Mouse (Mus musculus): ENCODE results near the gene 4933427D14Rik. TPM values are rescaled to one million over a fixed set of nuclear protein-coding genes. Genes with fewer than 3 reads are reported as not detected.
"Not testable (repeated sequence)": the region's sequence is repeated elsewhere in the genome, so short reads cannot be mapped to it uniquely, and the experiment has no call there.

4933427D14Rik gene
- polyA plus RNA-seq, 1 experiment, result 12.6 TPM

DNA sequence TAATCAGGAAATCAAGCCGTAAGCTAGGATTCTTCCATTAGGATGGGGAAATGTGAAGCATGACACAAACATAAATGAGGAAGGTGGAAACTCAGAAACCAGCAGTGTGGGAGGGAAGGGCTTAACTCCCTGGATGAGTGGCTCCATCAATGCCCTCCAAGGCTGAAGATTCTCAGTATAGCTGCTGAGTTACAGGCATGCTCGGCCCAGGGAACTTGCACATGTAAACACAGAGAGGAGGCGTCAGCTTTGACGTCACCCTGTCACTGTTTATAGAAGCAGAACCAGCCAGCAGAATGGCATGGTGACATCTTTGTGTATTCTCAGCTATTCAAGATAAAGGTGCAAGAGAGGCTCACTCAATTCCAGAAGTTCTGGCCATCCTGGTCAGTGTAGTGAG is 23.0 kb downstream of the 4933427D14Rik start:
- WGBS, result 95% methylated on average over 4 of the region's 4 CpGs
- H3K36me3 ChIP-seq (ENCODE audit: control insufficient read depth, insufficient read depth, low read length), result peaks cover 8% of the 10 kb centered on the region
- H3K27me3 ChIP-seq (ENCODE audit: control insufficient read depth, insufficient read depth, low read length), result no peaks in the 10 kb centered on the region
- H3K27ac ChIP-seq (ENCODE audit: control insufficient read depth, insufficient read depth, low read length), result no peak overlapping the region
- TF ChIP-seq CTCF (IDR thresholded peaks at IDR 0.05; ENCODE audit: borderline replicate concordance, control insufficient read depth, extremely low read depth, insufficient read depth, low read length, poor library complexity) (no peak), POLR2A (IDR thresholded peaks at IDR 0.05; ENCODE audit: control insufficient read depth, extremely low read depth, insufficient read depth, low read length, poor library complexity) (no peak)
- DNase-seq, result no peak
- no peaks in the 10 kb centered on the region for H3K4me1 ChIP-seq (replicated peaks; ENCODE audit: control insufficient read depth, insufficient read depth, low read length)
- no peak overlapping the region for H3K4me3 ChIP-seq (ENCODE audit: control insufficient read depth, insufficient read depth, low read length)

DNA sequence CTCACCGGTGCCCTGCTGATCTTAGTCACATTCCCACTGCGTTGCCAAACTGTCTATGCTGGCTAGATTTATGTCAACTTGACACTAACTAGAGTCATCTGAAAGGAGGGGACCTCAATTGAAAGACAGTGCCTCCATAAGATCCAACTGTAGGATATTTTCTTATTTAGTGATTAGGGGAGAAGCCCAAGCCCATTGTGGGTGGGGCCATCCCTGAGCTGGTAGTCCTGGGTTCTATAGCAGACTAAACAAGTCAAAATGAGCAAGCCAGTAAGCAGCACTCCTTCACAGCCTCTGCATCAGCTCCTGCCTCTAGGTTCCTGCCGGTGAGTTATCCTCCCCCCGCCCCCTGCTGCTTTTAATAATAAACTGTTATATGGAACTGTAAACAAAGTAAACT is 26.1 kb downstream of the 4933427D14Rik start:
- no peak for DNase-seq
- Histone ChIP-seq H3K27me3 (ENCODE audit: control insufficient read depth, insufficient read depth, low read length) (no peaks in the 10 kb centered on the region; the same call in 1 of the 2 replicates), H3K36me3 (ENCODE audit: control insufficient read depth, insufficient read depth, low read length) (peaks cover 15% of the 10 kb centered on the region), H3K4me1 (replicated peaks; ENCODE audit: control insufficient read depth, insufficient read depth, low read length) (no peaks in the 10 kb centered on the region), H3K27ac (ENCODE audit: control insufficient read depth, insufficient read depth, low read length) (no peak overlapping the region), H3K4me3 (ENCODE audit: control insufficient read depth, insufficient read depth, low read length) (no peak overlapping the region)
- over 99% methylated on average over 4 of the region's 4 CpGs for WGBS
- TF ChIP-seq POLR2A (IDR thresholded peaks at IDR 0.05; ENCODE audit: control insufficient read depth, extremely low read depth, insufficient read depth, low read length, poor library complexity), result no peak
- TF ChIP-seq CTCF (IDR thresholded peaks at IDR 0.05; ENCODE audit: borderline replicate concordance, control insufficient read depth, extremely low read depth, insufficient read depth, low read length, poor library complexity), result no peak

DNA sequence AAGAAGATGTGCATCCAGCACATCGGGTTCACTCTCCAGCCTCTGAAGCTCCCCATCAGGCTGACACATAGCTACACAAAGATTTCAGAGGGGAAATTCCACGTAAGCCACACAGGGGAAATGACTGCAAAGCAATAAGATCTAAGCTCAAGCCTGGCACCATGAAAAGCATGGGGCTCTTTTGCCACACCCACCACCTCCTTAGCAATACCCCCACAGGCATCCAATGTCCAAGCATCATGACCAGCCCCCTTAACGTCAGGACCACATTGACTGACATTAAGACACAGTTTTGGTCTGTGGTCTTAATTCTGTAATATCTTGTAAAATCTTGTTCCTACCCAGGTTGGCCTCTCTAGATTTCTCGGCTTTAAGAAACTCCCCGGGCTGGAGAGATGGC is 26.7 kb downstream of the 4933427D14Rik start:
- Histone ChIP-seq H3K27me3 (ENCODE audit: control insufficient read depth, insufficient read depth, low read length) (no peaks in the 10 kb centered on the region; the same call in 1 of the 2 replicates), H3K4me1 (replicated peaks; ENCODE audit: control insufficient read depth, insufficient read depth, low read length) (no peaks in the 10 kb centered on the region), H3K27ac (ENCODE audit: control insufficient read depth, insufficient read depth, low read length) (no peak overlapping the region), H3K4me3 (ENCODE audit: control insufficient read depth, insufficient read depth, low read length) (no peak overlapping the region), H3K36me3 (ENCODE audit: control insufficient read depth, insufficient read depth, low read length) (peaks cover 21% of the 10 kb centered on the region)
- 95% methylated on average over 5 of the region's 5 CpGs for WGBS
- DNase-seq, result no peak
- TF ChIP-seq POLR2A (IDR thresholded peaks at IDR 0.05; ENCODE audit: control insufficient read depth, extremely low read depth, insufficient read depth, low read length, poor library complexity) (no peak), CTCF (IDR thresholded peaks at IDR 0.05; ENCODE audit: borderline replicate concordance, control insufficient read depth, extremely low read depth, insufficient read depth, low read length, poor library complexity) (no peak)

DNA sequence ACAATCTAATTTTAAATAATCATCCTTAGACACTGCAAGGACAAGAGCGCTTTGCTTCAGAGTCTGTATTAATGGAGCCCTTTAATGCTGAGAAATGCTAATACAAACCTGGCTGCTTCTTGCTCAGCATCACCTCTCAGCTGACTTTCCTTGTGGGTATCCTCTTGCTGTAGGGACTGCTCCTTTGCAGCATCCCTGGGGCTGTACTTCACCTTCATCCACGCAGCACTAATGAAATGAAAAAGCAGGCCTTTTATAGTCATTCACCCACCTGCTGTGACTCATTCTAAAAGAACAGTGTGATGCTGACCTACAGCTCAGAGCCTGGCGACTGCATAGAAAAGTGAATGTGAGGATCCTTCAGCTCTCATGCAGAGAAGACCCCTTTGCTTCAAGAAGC is 30.7 kb downstream of the 4933427D14Rik start:
- DNase-seq, result no peak
- no peak overlapping the region for H3K4me3 ChIP-seq (ENCODE audit: control insufficient read depth, insufficient read depth, low read length)
- TF ChIP-seq CTCF (IDR thresholded peaks at IDR 0.05; ENCODE audit: borderline replicate concordance, control insufficient read depth, extremely low read depth, insufficient read depth, low read length, poor library complexity) (no peak), POLR2A (IDR thresholded peaks at IDR 0.05; ENCODE audit: control insufficient read depth, extremely low read depth, insufficient read depth, low read length, poor library complexity) (no peak)
- no peaks in the 10 kb centered on the region; the same call in 1 of the 2 replicates for H3K27me3 ChIP-seq (ENCODE audit: control insufficient read depth, insufficient read depth, low read length)
- H3K36me3 ChIP-seq (ENCODE audit: control insufficient read depth, insufficient read depth, low read length), result peaks cover 30% of the 10 kb centered on the region
- H3K27ac ChIP-seq (ENCODE audit: control insufficient read depth, insufficient read depth, low read length), result no peak overlapping the region
- WGBS, result 96% methylated on average over 3 of the region's 3 CpGs
- no peaks in the 10 kb centered on the region for H3K4me1 ChIP-seq (replicated peaks; ENCODE audit: control insufficient read depth, insufficient read depth, low read length)

DNA sequence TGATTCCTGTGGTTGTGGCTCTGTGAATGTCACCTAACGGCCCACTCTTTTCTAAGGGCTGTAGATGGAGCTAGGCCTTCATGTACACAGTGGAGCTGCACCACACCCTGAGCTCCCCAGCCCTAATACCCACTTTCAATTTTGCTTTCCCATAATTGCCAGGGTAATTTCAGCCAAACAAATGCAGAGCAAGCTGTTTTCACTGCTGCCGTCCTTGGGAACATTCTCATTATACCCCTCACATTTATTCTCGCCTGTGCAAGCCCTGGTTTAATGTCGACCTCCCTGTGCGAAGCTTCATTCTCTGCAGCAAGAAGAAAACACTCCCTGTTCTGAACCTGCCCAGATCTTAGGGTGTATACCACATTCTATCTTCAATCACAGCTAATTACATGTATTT is 31.3 kb downstream of the 4933427D14Rik start:
- Histone ChIP-seq H3K4me3 (ENCODE audit: control insufficient read depth, insufficient read depth, low read length) (no peak overlapping the region), H3K4me1 (replicated peaks; ENCODE audit: control insufficient read depth, insufficient read depth, low read length) (no peaks in the 10 kb centered on the region), H3K36me3 (ENCODE audit: control insufficient read depth, insufficient read depth, low read length) (peaks cover 30% of the 10 kb centered on the region), H3K27ac (ENCODE audit: control insufficient read depth, insufficient read depth, low read length) (no peak overlapping the region), H3K27me3 (ENCODE audit: control insufficient read depth, insufficient read depth, low read length) (no peaks in the 10 kb centered on the region; the same call in 1 of the 2 replicates)
- TF ChIP-seq CTCF (IDR thresholded peaks at IDR 0.05; ENCODE audit: borderline replicate concordance, control insufficient read depth, extremely low read depth, insufficient read depth, low read length, poor library complexity) (no peak), POLR2A (IDR thresholded peaks at IDR 0.05; ENCODE audit: control insufficient read depth, extremely low read depth, insufficient read depth, low read length, poor library complexity) (no peak)
- DNase-seq, result no peak
- WGBS, result 97% methylated on average over 5 of the region's 5 CpGs

DNA sequence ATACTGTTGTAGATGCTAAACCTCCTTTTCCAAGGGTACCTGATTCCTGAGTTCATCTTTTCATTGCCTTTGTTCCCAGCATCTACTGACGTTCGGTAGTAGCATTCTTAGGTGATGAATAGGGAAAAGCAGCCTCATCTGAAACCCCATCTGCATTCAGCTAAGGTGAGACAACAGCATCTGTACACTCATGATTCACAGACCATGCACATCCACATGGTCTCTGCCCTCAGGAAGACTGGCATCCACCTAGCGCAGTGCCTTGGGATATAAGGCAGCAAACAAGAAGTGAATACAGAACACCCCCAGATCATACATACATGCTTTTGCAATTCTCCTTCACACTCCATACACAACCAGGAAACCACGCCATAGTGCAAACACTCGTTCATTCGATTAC is 32.5 kb downstream of the 4933427D14Rik start:
- no peak for TF ChIP-seq POLR2A (IDR thresholded peaks at IDR 0.05; ENCODE audit: control insufficient read depth, extremely low read depth, insufficient read depth, low read length, poor library complexity)
- no peak for TF ChIP-seq CTCF (IDR thresholded peaks at IDR 0.05; ENCODE audit: borderline replicate concordance, control insufficient read depth, extremely low read depth, insufficient read depth, low read length, poor library complexity)
- 97% methylated on average over 6 of the region's 6 CpGs for WGBS
- Histone ChIP-seq H3K36me3 (ENCODE audit: control insufficient read depth, insufficient read depth, low read length) (peaks cover 30% of the 10 kb centered on the region), H3K4me1 (replicated peaks; ENCODE audit: control insufficient read depth, insufficient read depth, low read length) (no peaks in the 10 kb centered on the region), H3K27me3 (ENCODE audit: control insufficient read depth, insufficient read depth, low read length) (no peaks in the 10 kb centered on the region; the same call in 1 of the 2 replicates), H3K4me3 (ENCODE audit: control insufficient read depth, insufficient read depth, low read length) (no peak overlapping the region), H3K27ac (ENCODE audit: control insufficient read depth, insufficient read depth, low read length) (no peak overlapping the region)
- DNase-seq, result no peak

DNA sequence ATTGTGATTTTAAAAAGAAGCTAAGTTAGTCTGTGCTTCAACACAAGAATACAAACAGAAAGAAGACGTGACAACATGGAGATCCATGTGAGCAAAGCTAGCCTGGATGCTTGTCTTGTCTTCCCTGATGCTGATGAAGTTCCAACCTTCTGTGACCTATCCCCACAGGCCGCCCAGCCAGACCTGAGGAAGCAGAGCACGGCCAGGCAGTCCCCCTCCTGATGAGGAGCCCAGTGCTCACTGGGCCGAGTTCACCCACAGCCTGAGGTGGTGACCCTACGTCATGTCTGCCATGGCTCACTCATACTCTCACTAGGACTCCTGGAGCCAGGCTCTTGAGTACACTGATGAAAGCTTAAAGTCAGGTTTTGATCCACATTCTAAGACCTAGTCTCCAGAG is 33.8 kb downstream of the 4933427D14Rik start:
- Histone ChIP-seq H3K4me3 (ENCODE audit: control insufficient read depth, insufficient read depth, low read length) (no peak overlapping the region), H3K36me3 (ENCODE audit: control insufficient read depth, insufficient read depth, low read length) (peaks cover 38% of the 10 kb centered on the region), H3K4me1 (replicated peaks; ENCODE audit: control insufficient read depth, insufficient read depth, low read length) (no peaks in the 10 kb centered on the region), H3K27ac (ENCODE audit: control insufficient read depth, insufficient read depth, low read length) (no peak overlapping the region), H3K27me3 (ENCODE audit: control insufficient read depth, insufficient read depth, low read length) (no peaks in the 10 kb centered on the region; the same call in 1 of the 2 replicates)
- no peak for DNase-seq
- no peak for TF ChIP-seq CTCF (IDR thresholded peaks at IDR 0.05; ENCODE audit: borderline replicate concordance, control insufficient read depth, extremely low read depth, insufficient read depth, low read length, poor library complexity)
- no peak for TF ChIP-seq POLR2A (IDR thresholded peaks at IDR 0.05; ENCODE audit: control insufficient read depth, extremely low read depth, insufficient read depth, low read length, poor library complexity)
- 98% methylated on average over 5 of the region's 5 CpGs for WGBS

DNA sequence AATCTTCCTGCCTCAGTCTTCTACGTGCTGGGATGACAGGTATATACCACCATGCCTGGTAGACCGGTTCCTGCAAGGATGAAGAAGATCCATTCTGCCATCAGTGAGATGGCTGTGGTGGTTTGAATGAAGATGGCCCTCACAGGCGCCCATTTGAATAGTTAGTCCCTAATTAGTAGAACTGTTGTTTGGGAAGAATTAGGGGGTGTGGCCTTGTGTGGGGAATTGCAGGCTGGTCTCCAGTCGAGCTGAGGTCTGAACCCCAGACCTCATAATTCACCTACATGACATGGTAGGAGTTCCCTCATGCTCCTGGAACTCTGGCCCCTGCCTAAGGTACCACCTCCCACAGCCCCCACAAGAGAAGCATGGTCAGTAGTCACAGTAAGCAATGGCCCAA is 35.4 kb downstream of the 4933427D14Rik start:
- not testable (repeated sequence) for DNase-seq; H3K27ac ChIP-seq (ENCODE audit: control insufficient read depth, insufficient read depth, low read length); H3K4me1 ChIP-seq (replicated peaks; ENCODE audit: control insufficient read depth, insufficient read depth, low read length); H3K27me3 ChIP-seq (ENCODE audit: control insufficient read depth, insufficient read depth, low read length); H3K4me3 ChIP-seq (ENCODE audit: control insufficient read depth, insufficient read depth, low read length)
- 96% methylated on average over 4 of the region's 4 CpGs for WGBS
- H3K36me3 ChIP-seq (ENCODE audit: control insufficient read depth, insufficient read depth, low read length), result peaks cover 38% of the 10 kb centered on the region
